Mouse (Mus musculus): Measurements from ENCODE around the gene Cspg5. TPM values are rescaled to one million over a fixed set of nuclear protein-coding genes. Genes with fewer than 3 reads are reported as not detected.

Gene Cspg5
- polyA plus RNA-seq, 1 experiment from 2014 or later: 0.76 TPM

- H3K4me1 ChIP-seq (replicated peaks): no peaks in the 10 kb centered on the region
- H3K36me3 ChIP-seq: no peaks in the 10 kb centered on the region
- H3K9ac ChIP-seq (replicated peaks): no peak overlapping the region
- H3K27me3 ChIP-seq: no peaks in the 10 kb centered on the region; the same call in 1 of the 2 replicates
- WGBS: 70% methylated on average over 15 of the region's 15 CpGs
- H3K9me3 ChIP-seq: no peaks in the 10 kb centered on the region
- ATAC-seq (ENCODE audit: insufficient number of reproducible peaks, insufficient read depth, low FRiP score, low TSS enrichment, low read depth): no peak
- H3K4me3 ChIP-seq (replicated peaks): no peak overlapping the region
- H3K27ac ChIP-seq: no peak overlapping the region
- no peak overlapping the region for H3K4me2 ChIP-seq
Observed at GRCm38 (mm10) chr9:110255407-110256019, 11.9 kb downstream of the Cspg5 start.

- H3K27me3 ChIP-seq: no peaks in the 10 kb centered on the region
- H3K36me3 ChIP-seq: no peaks in the 10 kb centered on the region
- H3K9ac ChIP-seq (replicated peaks): no peak overlapping the region
- WGBS: 77% methylated on average over 6 of the region's 6 CpGs
- no peak overlapping the region for H3K27ac ChIP-seq
- no peak overlapping the region for H3K4me3 ChIP-seq (replicated peaks)
- no peak overlapping the region for H3K4me2 ChIP-seq
- H3K4me1 ChIP-seq (replicated peaks): no peaks in the 10 kb centered on the region
- no peaks in the 10 kb centered on the region for H3K9me3 ChIP-seq
- ATAC-seq (ENCODE audit: insufficient number of reproducible peaks, insufficient read depth, low FRiP score, low TSS enrichment, low read depth): no peak
Observed at GRCm38 (mm10) chr9:110258646-110259045, 15.1 kb downstream of the Cspg5 start.

- no peaks in the 10 kb centered on the region for H3K4me1 ChIP-seq (replicated peaks)
Observed at GRCm38 (mm10) chr9:110259118-110259517, 15.5 kb downstream of the Cspg5 start.

GRCm38 (mm10) chr9:110263181-110263580 lies 19.6 kb downstream of the Cspg5 start:
- Histone ChIP-seq H3K27me3 (no peaks in the 10 kb centered on the region), H3K9me3 (no peaks in the 10 kb centered on the region), H3K4me2 (no peak overlapping the region), H3K27ac (no peak overlapping the region), H3K4me1 (replicated peaks) (no peaks in the 10 kb centered on the region), H3K9ac (replicated peaks) (no peak overlapping the region), H3K4me3 (replicated peaks) (no peak overlapping the region), H3K36me3 (no peaks in the 10 kb centered on the region)
- 83% methylated on average over 8 of the region's 8 CpGs for WGBS
- ATAC-seq (ENCODE audit: insufficient number of reproducible peaks, insufficient read depth, low FRiP score, low TSS enrichment, low read depth): no peak

More at GRCm38 (mm10) chr9:110259118-110259517, 15.5 kb downstream of the Cspg5 start:
- Histone ChIP-seq H3K9ac (replicated peaks) (no peak overlapping the region), H3K9me3 (no peaks in the 10 kb centered on the region), H3K4me2 (no peak overlapping the region), H3K36me3 (no peaks in the 10 kb centered on the region), H3K27ac (no peak overlapping the region), H3K27me3 (no peaks in the 10 kb centered on the region), H3K4me3 (replicated peaks) (no peak overlapping the region)
- WGBS: 85% methylated on average over 3 of the region's 3 CpGs
- no peak for ATAC-seq (ENCODE audit: insufficient number of reproducible peaks, insufficient read depth, low FRiP score, low TSS enrichment, low read depth)

GRCm38 (mm10) chr9:110264991-110265390 lies 21.4 kb downstream of the Cspg5 start:
- Histone ChIP-seq H3K27me3 (no peaks in the 10 kb centered on the region), H3K36me3 (no peaks in the 10 kb centered on the region), H3K27ac (no peak overlapping the region), H3K4me3 (replicated peaks) (no peak overlapping the region), H3K9ac (replicated peaks) (no peak overlapping the region), H3K4me2 (no peak overlapping the region), H3K9me3 (no peaks in the 10 kb centered on the region), H3K4me1 (replicated peaks) (no peaks in the 10 kb centered on the region)
- 68% methylated on average over 9 of the region's 9 CpGs for WGBS
- no peak for ATAC-seq (ENCODE audit: insufficient number of reproducible peaks, insufficient read depth, low FRiP score, low TSS enrichment, low read depth)

- Histone ChIP-seq H3K27me3 (no peaks in the 10 kb centered on the region), H3K27ac (no peak overlapping the region), H3K4me2 (no peak overlapping the region), H3K36me3 (no peaks in the 10 kb centered on the region), H3K9ac (replicated peaks) (no peak overlapping the region), H3K9me3 (no peaks in the 10 kb centered on the region), H3K4me1 (replicated peaks) (no peaks in the 10 kb centered on the region), H3K4me3 (replicated peaks) (no peak overlapping the region)
- no peak for ATAC-seq (ENCODE audit: insufficient number of reproducible peaks, insufficient read depth, low FRiP score, low TSS enrichment, low read depth)
- WGBS: 94% methylated on average over 10 of the region's 10 CpGs
Observed at GRCm38 (mm10) chr9:110268416-110268815, 24.8 kb downstream of the Cspg5 start.

GRCm38 (mm10) chr9:110272330-110272729 lies 28.7 kb downstream of the Cspg5 start:
- no peak for ATAC-seq (ENCODE audit: insufficient number of reproducible peaks, insufficient read depth, low FRiP score, low TSS enrichment, low read depth)
- Histone ChIP-seq H3K4me3 (replicated peaks) (no peak overlapping the region), H3K9ac (replicated peaks) (no peak overlapping the region), H3K27ac (no peak overlapping the region), H3K27me3 (no peaks in the 10 kb centered on the region), H3K36me3 (no peaks in the 10 kb centered on the region), H3K4me2 (no peak overlapping the region), H3K4me1 (replicated peaks) (no peaks in the 10 kb centered on the region), H3K9me3 (no peaks in the 10 kb centered on the region)
- 91% methylated on average over 3 of the region's 3 CpGs for WGBS

GRCm38 (mm10) chr9:110273507-110273906 lies 29.9 kb downstream of the Cspg5 start:
- 71% methylated on average over 4 of the region's 4 CpGs for WGBS
- H3K4me3 ChIP-seq (replicated peaks): no peak overlapping the region
- no peak for ATAC-seq (ENCODE audit: insufficient number of reproducible peaks, insufficient read depth, low FRiP score, low TSS enrichment, low read depth)
- no peaks in the 10 kb centered on the region for H3K4me1 ChIP-seq (replicated peaks)
- H3K27ac ChIP-seq: no peak overlapping the region
- H3K9ac ChIP-seq (replicated peaks): no peak overlapping the region
- no peak overlapping the region for H3K4me2 ChIP-seq
- no peaks in the 10 kb centered on the region for H3K27me3 ChIP-seq
- no peaks in the 10 kb centered on the region for H3K36me3 ChIP-seq
- no peaks in the 10 kb centered on the region for H3K9me3 ChIP-seq

- H3K9me3 ChIP-seq: no peaks in the 10 kb centered on the region
- H3K36me3 ChIP-seq: no peaks in the 10 kb centered on the region
- WGBS: 46% methylated on average over 5 of the region's 5 CpGs
Observed at GRCm38 (mm10) chr9:110275882-110276281, 32.3 kb downstream of the Cspg5 start.

GRCm38 (mm10) chr9:110277431-110277881 lies 33.9 kb downstream of the Cspg5 start:
- Histone ChIP-seq H3K36me3 (no peaks in the 10 kb centered on the region), H3K9me3 (no peaks in the 10 kb centered on the region), H3K9ac (replicated peaks) (no peak overlapping the region), H3K4me1 (replicated peaks) (no peaks in the 10 kb centered on the region), H3K4me3 (replicated peaks) (no peak overlapping the region), H3K27ac (no peak overlapping the region), H3K4me2 (no peak overlapping the region), H3K27me3 (no peaks in the 10 kb centered on the region)
- 51% methylated on average over 8 of the region's 8 CpGs for WGBS
- ATAC-seq (ENCODE audit: insufficient number of reproducible peaks, insufficient read depth, low FRiP score, low TSS enrichment, low read depth): no peak

More at GRCm38 (mm10) chr9:110275882-110276281, 32.3 kb downstream of the Cspg5 start:
- Histone ChIP-seq H3K4me2 (no peak overlapping the region), H3K27ac (no peak overlapping the region), H3K4me3 (replicated peaks) (no peak overlapping the region), H3K27me3 (no peaks in the 10 kb centered on the region), H3K4me1 (replicated peaks) (no peaks in the 10 kb centered on the region), H3K9ac (replicated peaks) (no peak overlapping the region)
- no peak for ATAC-seq (ENCODE audit: insufficient number of reproducible peaks, insufficient read depth, low FRiP score, low TSS enrichment, low read depth)

GRCm38 (mm10) chr9:110284075-110284697 lies 40.6 kb downstream of the Cspg5 start:
- H3K4me1 ChIP-seq (replicated peaks): no peaks in the 10 kb centered on the region
- H3K9ac ChIP-seq (replicated peaks): no peak overlapping the region
- no peaks in the 10 kb centered on the region for H3K27me3 ChIP-seq
- H3K4me2 ChIP-seq: no peak overlapping the region
- H3K4me3 ChIP-seq (replicated peaks): no peak overlapping the region
- H3K9me3 ChIP-seq: no peaks in the 10 kb centered on the region
- WGBS: 91% methylated on average over 10 of the region's 10 CpGs
- H3K36me3 ChIP-seq: no peaks in the 10 kb centered on the region
- ATAC-seq (ENCODE audit: insufficient number of reproducible peaks, insufficient read depth, low FRiP score, low TSS enrichment, low read depth): no peak
- H3K27ac ChIP-seq: no peak overlapping the region

Measured in limb, embryonic 12.5 days (tissue).